Mouse (Mus musculus) heart, postnatal 0 days (tissue): ENCODE data around the gene Zfp292. TPM values are rescaled to one million over a fixed set of nuclear protein-coding genes. Genes with fewer than 3 reads are reported as not detected.
"Not testable (repeated sequence)": the region's sequence is repeated elsewhere in the genome, so short reads cannot be mapped to it uniquely, and the experiment has no call there.

Experiments
- ATAC-seq: fragments of 200-750 bp; cut with Nextera tagmentation; 2 replicates; pipeline ENCODE4 v1.8.0; 2017; ENCODE audit warnings: low read depth, moderate number of reproducible peaks, moderate library complexity; ENCODE audit not compliant: insufficient read depth
- DNase-seq: peaks from one replicate; pipeline ENCODE4 v3.0.0-alpha.2; 2016; ENCODE audit warnings: low spot score
- H3K27ac ChIP-seq: fragments of 300-500 bp; sonication (generic); 2 replicates; pipeline ENCODE4 v1.5.1; 2014; ENCODE audit warnings: low read depth, mild to moderate bottlenecking
- H3K27me3 ChIP-seq: fragments of 300-500 bp; sonication (generic); 2 replicates; pipeline ENCODE4 v1.6.1; 2014; ENCODE audit warnings: low read length, mixed read lengths; ENCODE audit not compliant: control insufficient read depth, insufficient read depth
- H3K36me3 ChIP-seq: fragments of 300-500 bp; sonication (generic); replicated peaks from 2 replicates; pipeline ENCODE4 v1.6.1; 2014; ENCODE audit warnings: low read length, mixed read lengths; ENCODE audit not compliant: control insufficient read depth, insufficient read depth
- H3K4me1 ChIP-seq: fragments of 300-500 bp; sonication (generic); 2 replicates; pipeline ENCODE4 v1.6.1; 2014; ENCODE audit warnings: antibody characterized with exemption; ENCODE audit not compliant: control insufficient read depth, insufficient read depth
- H3K4me2 ChIP-seq: fragments of 300-500 bp; sonication (generic); 2 replicates; pipeline ENCODE4 v1.6.1; 2014; ENCODE audit warnings: low read depth, mild to moderate bottlenecking, low read length, moderate library complexity
- H3K4me3 ChIP-seq: fragments of 300-500 bp; sonication (generic); 2 replicates; pipeline ENCODE4 v1.5.1; 2014; ENCODE audit warnings: low read depth, low read length
- H3K9ac ChIP-seq: fragments of 300-500 bp; sonication (generic); replicated peaks from 2 replicates; pipeline ENCODE4 v1.6.1; 2014; ENCODE audit warnings: low read depth, low read length, mixed read lengths
- H3K9me3 ChIP-seq: fragments of 300-500 bp; sonication (generic); replicated peaks from 2 replicates; pipeline ENCODE4 v1.6.1; 2016; ENCODE audit warnings: low read length; ENCODE audit not compliant: control insufficient read depth
- CTCF ChIP-seq: IDR thresholded peaks from 2 replicates; pipeline ENCODE4 v1.5.1; 2016; ENCODE audit warnings: antibody characterized with exemption, control low read depth, low read depth
- EP300 ChIP-seq: IDR thresholded peaks from 2 replicates; pipeline ENCODE4 v1.6.1; 2016; ENCODE audit warnings: antibody characterized with exemption, low read depth
- WGBS: fragments of 180-500 bp; shearing (Covaris S2); extraction: QIAGEN DNeasy Blood & Tissue Kit; methylation state at CpG from one replicate; pipeline ENCODE4 v1.1.7; 2014; 5-methylcytosine and 5-hydroxymethylcytosine counted together
- polyA plus RNA-seq: library from polyadenylated mRNA; unstranded; fragments of >200 nt; fragmentation: Nextera tagmentation; extraction: Ambion mirVana; gene quantifications from 2 replicates; pipeline ENCODE4 v1.2.1, GENCODE M21; 2015
- total RNA-seq: library from RNA; depleted of rRNA; stranded (reverse); fragments of >200 nt; gene quantifications from 2 replicates; pipeline ENCODE4 v1.2.3, GENCODE M21; 2014; ENCODE audit warnings: low replicate concordance

Gene Zfp292
- total and polyA plus RNA-seq, 2 experiments from 2014 or later, result 7.2 to 13.6 TPM

- DNase-seq (no peak), ATAC-seq (peak; percentile 49; the same call in 1 of the 2 replicates)
- Histone ChIP-seq H3K4me2 (no peak overlapping the region), H3K4me1 (no peaks in the 10 kb centered on the region), H3K9ac (no peak overlapping the region), H3K27me3 (no peaks in the 10 kb centered on the region), H3K9me3 (no peaks in the 10 kb centered on the region), H3K27ac (no peak overlapping the region), H3K4me3 (no peak overlapping the region), H3K36me3 (no peaks in the 10 kb centered on the region)
- TF ChIP-seq EP300 (no peak), CTCF (no peak)
- WGBS, result 67% methylated on average over 7 of the region's 7 CpGs
These were observed 25.4 kb upstream of the Zfp292 start for GRCm38 (mm10) chr4:34908127-34908526.

DNA sequence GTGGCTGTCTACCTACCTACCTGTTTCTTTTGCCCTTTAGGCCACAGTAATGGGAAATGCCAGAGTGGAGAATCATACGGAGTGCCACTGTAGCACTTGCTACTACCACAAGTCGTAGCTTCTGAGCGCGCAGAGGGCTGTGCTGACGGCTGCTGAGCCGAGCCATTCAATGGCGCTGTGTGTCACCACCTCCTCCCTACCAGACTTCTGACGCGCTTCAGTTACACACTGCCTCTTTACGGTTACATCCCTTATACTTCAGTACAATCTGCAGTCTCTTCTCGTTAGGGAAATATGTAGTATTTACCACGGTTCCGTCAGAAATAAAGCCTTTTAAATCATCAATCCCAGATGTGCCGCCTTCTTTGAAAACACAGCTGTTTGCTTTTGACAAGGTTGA lies 24.3 kb upstream of the Zfp292 start:
- peak overlapping the region; percentile 22; the same call in 1 of the 2 replicates for H3K4me2 ChIP-seq
- H3K9me3 ChIP-seq, result no peaks in the 10 kb centered on the region
- H3K27ac ChIP-seq, result no peak overlapping the region
- H3K27me3 ChIP-seq, result no peaks in the 10 kb centered on the region
- H3K4me3 ChIP-seq, result no peak overlapping the region
- ATAC-seq (no peak), DNase-seq (no peak)
- no peaks in the 10 kb centered on the region for H3K36me3 ChIP-seq
- no peak for TF ChIP-seq EP300
- no peak for TF ChIP-seq CTCF
- 42% methylated on average over 14 of the region's 14 CpGs for WGBS
- no peak overlapping the region for H3K9ac ChIP-seq
- H3K4me1 ChIP-seq, result no peaks in the 10 kb centered on the region

DNA sequence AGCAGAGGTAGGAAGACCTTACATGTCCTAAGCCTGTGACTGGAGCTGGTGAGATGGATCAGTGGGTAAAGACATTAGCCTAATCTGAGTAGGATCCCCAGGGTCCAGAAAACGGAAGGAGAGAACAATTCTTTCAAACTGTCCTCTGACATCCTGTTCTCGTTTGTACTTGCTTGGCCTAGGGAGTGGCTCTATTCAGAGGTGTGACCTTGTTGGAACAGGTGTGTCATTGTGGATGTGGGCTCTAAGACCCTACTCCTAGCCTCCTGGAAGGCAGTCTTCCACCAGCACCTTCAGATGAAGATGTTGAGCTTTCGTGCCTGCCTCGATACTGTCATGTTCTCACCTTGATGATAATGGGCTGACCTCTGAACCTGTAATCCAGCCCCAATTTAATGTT lies 23.4 kb upstream of the Zfp292 start:
- H3K27me3 ChIP-seq, result no peaks in the 10 kb centered on the region
- H3K4me3 ChIP-seq, result no peak overlapping the region
- no peak overlapping the region for H3K4me2 ChIP-seq
- TF ChIP-seq CTCF, result no peak
- TF ChIP-seq EP300, result no peak
- H3K27ac ChIP-seq, result no peak overlapping the region
- no peak for ATAC-seq
- H3K36me3 ChIP-seq, result no peaks in the 10 kb centered on the region
- DNase-seq, result no peak
- no peak overlapping the region for H3K9ac ChIP-seq
- H3K4me1 ChIP-seq, result no peaks in the 10 kb centered on the region
- WGBS, result 80% methylated on average over 4 of the region's 4 CpGs
- no peaks in the 10 kb centered on the region for H3K9me3 ChIP-seq

DNA sequence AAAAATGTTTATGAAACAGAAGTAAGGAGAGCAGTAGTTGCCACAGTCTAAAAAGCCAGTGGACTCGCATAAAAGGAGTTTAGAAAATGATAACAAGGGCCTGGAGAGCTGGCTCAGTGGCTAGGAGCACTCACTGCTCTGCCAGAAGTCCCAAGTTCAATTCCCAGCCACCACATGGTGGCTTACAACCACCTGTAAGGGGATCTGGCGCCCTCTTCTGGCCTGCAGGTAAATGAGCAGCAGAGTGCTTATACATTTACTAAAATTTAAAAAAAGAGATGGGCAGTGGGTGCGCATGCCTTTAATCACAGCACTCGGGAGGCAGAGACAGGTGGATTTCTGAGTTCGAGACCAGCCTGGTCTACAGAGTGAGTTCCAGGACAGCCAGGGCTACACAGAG lies 22.6 kb upstream of the Zfp292 start:
- WGBS, result 65% methylated on average over 5 of the region's 5 CpGs
- DNase-seq (no peak), ATAC-seq (no peak)
- no peaks in the 10 kb centered on the region for H3K9me3 ChIP-seq
- TF ChIP-seq CTCF (0 out of 2 replicates have a peak, but pooled peaks have one; percentile 11), EP300 (no peak)
- no peaks in the 10 kb centered on the region for H3K36me3 ChIP-seq
- no peaks in the 10 kb centered on the region for H3K4me1 ChIP-seq
- no peak overlapping the region for H3K4me3 ChIP-seq
- no peak overlapping the region for H3K4me2 ChIP-seq
- no peaks in the 10 kb centered on the region for H3K27me3 ChIP-seq
- no peak overlapping the region for H3K27ac ChIP-seq
- H3K9ac ChIP-seq, result no peak overlapping the region

DNA sequence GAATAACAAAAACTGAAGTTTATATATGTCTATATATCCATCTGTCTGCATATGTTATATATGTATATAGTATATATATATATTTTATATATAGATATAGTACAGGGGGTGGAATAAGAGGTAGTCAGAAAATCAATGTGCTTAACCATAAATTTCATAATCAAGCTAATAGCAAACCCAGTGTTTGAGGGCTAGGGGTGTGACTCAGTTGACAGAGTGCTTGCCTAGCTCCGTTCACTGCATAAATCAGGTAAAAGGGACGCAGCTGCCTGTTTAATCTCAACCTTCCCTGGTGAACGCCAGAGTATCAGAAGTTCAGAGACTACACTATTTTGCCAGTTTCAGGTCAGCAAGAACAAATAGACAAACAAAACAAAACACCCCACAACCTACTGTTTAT lies 18.8 kb upstream of the Zfp292 start:
- H3K9ac ChIP-seq, H3K4me3 ChIP-seq, DNase-seq, H3K4me2 ChIP-seq, H3K27ac ChIP-seq, H3K4me1 ChIP-seq, ATAC-seq, H3K9me3 ChIP-seq, H3K27me3 ChIP-seq, H3K36me3 ChIP-seq: not testable (repeated sequence)
- WGBS, result 60% methylated on average over 3 of the region's 3 CpGs

DNA sequence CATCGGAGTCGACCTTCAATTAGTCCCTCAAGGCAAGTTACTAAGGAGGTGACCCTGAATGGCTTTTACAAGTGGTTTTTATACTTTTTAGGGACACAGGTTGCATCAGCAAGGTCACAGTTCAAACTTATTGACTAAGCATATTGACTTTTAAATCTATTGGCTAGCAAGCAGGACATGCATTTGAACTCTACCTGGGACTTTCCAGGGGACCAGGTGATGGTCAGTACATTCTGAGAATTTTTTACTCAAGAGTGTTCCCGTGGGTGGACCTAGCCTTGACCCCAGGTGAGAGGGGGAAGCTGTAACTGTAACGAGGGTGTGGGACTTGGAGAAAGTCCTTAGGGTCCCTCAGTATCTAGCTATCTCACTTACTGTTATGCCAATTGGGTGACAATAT lies 18.4 kb upstream of the Zfp292 start:
- H3K27me3 ChIP-seq, result no peaks in the 10 kb centered on the region
- H3K27ac ChIP-seq, result no peak overlapping the region
- ATAC-seq, result no peak
- no peak for DNase-seq
- no peak overlapping the region for H3K4me2 ChIP-seq
- 67% methylated on average over 4 of the region's 4 CpGs for WGBS
- H3K9me3 ChIP-seq, result no peaks in the 10 kb centered on the region
- no peak overlapping the region for H3K9ac ChIP-seq
- H3K4me3 ChIP-seq, result no peak overlapping the region
- H3K4me1 ChIP-seq, result no peaks in the 10 kb centered on the region
- no peak for TF ChIP-seq CTCF
- TF ChIP-seq EP300, result no peak
- no peaks in the 10 kb centered on the region for H3K36me3 ChIP-seq
